Mouse (Mus musculus): ENCODE measurements around the gene Tbcc. TPM values are rescaled to one million over a fixed set of nuclear protein-coding genes. Genes with fewer than 3 reads are reported as not detected.

Gene Tbcc
- total RNA-seq, 2 experiments from 2014 or later = 23.4 to 28.5 TPM

GRCm38 (mm10) chr17:46897221-46897950 lies 6.9 kb downstream of the Tbcc start:
- intact Hi-C loops (cut with DNase I) = no loop called here
- DNase-seq = no peak

GRCm38 (mm10) chr17:46900941-46901340 lies 10.5 kb downstream of the Tbcc start:
- intact Hi-C loops (cut with DNase I) = no loop called here
- no peak for DNase-seq

- peak; percentile 79 for DNase-seq
- intact Hi-C loops (cut with DNase I) = no loop called here
Measured at GRCm38 (mm10) chr17:46903876-46904490, 13.5 kb downstream of the Tbcc start.

GRCm38 (mm10) chr17:46910186-46910585 lies 19.7 kb downstream of the Tbcc start, which contains the start of gene Prph2:
TSS of gene Prph2 (plus strand) at chr17:46910459.
- intact Hi-C loops (cut with DNase I) = no loop called here
- DNase-seq = no peak

GRCm38 (mm10) chr17:46912331-46912730 lies 21.8 kb downstream of the Tbcc start:
- intact Hi-C loops (cut with DNase I) = no loop called here
- no peak for DNase-seq

GRCm38 (mm10) chr17:46915129-46915528 lies 24.6 kb downstream of the Tbcc start:
- DNase-seq = no peak
- intact Hi-C loops (cut with DNase I) = no loop called here

GRCm38 (mm10) chr17:46918951-46919350 lies 28.5 kb downstream of the Tbcc start:
- intact Hi-C loops (cut with DNase I) = no loop called here
- DNase-seq = no peak

- no peak for DNase-seq
- intact Hi-C loops (cut with DNase I) = no loop called here
Measured at GRCm38 (mm10) chr17:46920855-46921254, 30.4 kb downstream of the Tbcc start.

- DNase-seq = no peak
- intact Hi-C loops (cut with DNase I) = no loop called here
Measured at GRCm38 (mm10) chr17:46926192-46926591, 35.7 kb downstream of the Tbcc start.

- intact Hi-C loops (cut with DNase I) = no loop called here
- DNase-seq = no peak
Measured at GRCm38 (mm10) chr17:46926941-46927340, 36.5 kb downstream of the Tbcc start.

GRCm38 (mm10) chr17:46927781-46928180 lies 37.3 kb downstream of the Tbcc start:
- DNase-seq = no peak
- intact Hi-C loops (cut with DNase I) = no loop called here

GRCm38 (mm10) chr17:46929277-46929676 lies 38.8 kb downstream of the Tbcc start:
- intact Hi-C loops (cut with DNase I) = no loop called here

GRCm38 (mm10) chr17:46929897-46930296 lies 39.4 kb downstream of the Tbcc start:
- intact Hi-C loops (cut with DNase I) = no loop called here

More at GRCm38 (mm10) chr17:46929277-46929676, 38.8 kb downstream of the Tbcc start:
- no peak for DNase-seq

GRCm38 (mm10) chr17:46932961-46933360 lies 42.5 kb downstream of the Tbcc start:
- intact Hi-C loops (cut with DNase I) = no loop called here

More at GRCm38 (mm10) chr17:46929897-46930296, 39.4 kb downstream of the Tbcc start:
- no peak for DNase-seq

GRCm38 (mm10) chr17:46933557-46934348 lies 43.3 kb downstream of the Tbcc start:
- DNase-seq = peak; percentile 68
- intact Hi-C loops (cut with DNase I) = no loop called here

More at GRCm38 (mm10) chr17:46932961-46933360, 42.5 kb downstream of the Tbcc start:
- DNase-seq = no peak

GRCm38 (mm10) chr17:46940461-46940860 lies 50.0 kb downstream of the Tbcc start:
- no peak for DNase-seq
- intact Hi-C loops (cut with DNase I) = no loop called here

Other genes with a start within 250 kb of the Tbcc start
- gene Klc4, start 244.7 kb upstream of the Tbcc start, total RNA-seq (2021) = 10 to 100 TPM; 18.9 to 20.4 TPM
- gene Mrpl2, start 244.5 kb upstream of the Tbcc start, total RNA-seq (2021) = 10 to 100 TPM; 34.3 to 43.6 TPM
- 10 to 100 TPM; 64.7 to 71.0 TPM for gene Cul7, start 240.3 kb upstream of the Tbcc start, total RNA-seq (2021)
- gene Rrp36, start 216.3 kb upstream of the Tbcc start, total RNA-seq (2021) = 10 to 100 TPM; 19.0 to 22.7 TPM
- gene Mea1, start 211.9 kb upstream of the Tbcc start, total RNA-seq (2021) = 100 to 1,000 TPM; 135 to 147 TPM
- gene Klhdc3, start 209.8 kb upstream of the Tbcc start, total RNA-seq (2021) = 100 to 1,000 TPM; 151 to 155 TPM
- 100 to 1,000 TPM in 1 of 2 experiments, 10 to 100 TPM in 1; 99.6 to 100 TPM for gene Ppp2r5d, start 185.6 kb upstream of the Tbcc start, total RNA-seq (2021)
- gene Pex6, start 179.2 kb upstream of the Tbcc start, total RNA-seq (2021) = 10 to 100 TPM; 30.9 to 32.0 TPM
- under 1 TPM; 0.88 to 0.89 TPM for gene Gnmt, start 161.5 kb upstream of the Tbcc start, total RNA-seq (2021)
- 10 to 100 TPM; 50.8 to 53.2 TPM for gene Cnpy3, start 138.5 kb upstream of the Tbcc start, total RNA-seq (2021)
- gene Ptcra, start 127.0 kb upstream of the Tbcc start, total RNA-seq (2021) = not detected
- gene 2310039H08Rik, start 118.0 kb upstream of the Tbcc start, total RNA-seq (2021) = 10 to 100 TPM; 18.7 to 21.1 TPM
- gene Rpl7l1, start 108.0 kb upstream of the Tbcc start, total RNA-seq (2021) = 10 to 100 TPM; 47.3 to 58.3 TPM
- gene Bicral, start 32.2 kb upstream of the Tbcc start, total RNA-seq (2021) = 10 to 100 TPM; 42.2 to 45.3 TPM
- not detected for gene Prph2, start 19.8 kb downstream of the Tbcc start, total RNA-seq (2021)
- gene Ubr2, start 119.9 kb downstream of the Tbcc start, total RNA-seq (2021) = 10 to 100 TPM; 51.7 to 55.3 TPM

All from left cerebral cortex, postnatal 4 days (tissue).